Mouse (Mus musculus) cerebellum, adult 2 months (tissue): ENCODE measurements around the gene Pdxdc1.

Experiments used
- CTCF ChIP-seq: fragments of 200-500 bp; IDR thresholded peaks from 2 replicates; pipeline ENCODE4 v1.5.1; 2011; ENCODE audit warnings: low read depth, mild to moderate bottlenecking, control low read depth, low read length, moderate library complexity, borderline replicate concordance; ENCODE audit not compliant: insufficient read depth
- POLR2A ChIP-seq: fragments of 200-500 bp; IDR thresholded peaks from 2 replicates; pipeline ENCODE4 v1.6.1; 2011; ENCODE audit warnings: low read length, control low read depth, borderline replicate concordance; ENCODE audit not compliant: insufficient read depth

DNA sequence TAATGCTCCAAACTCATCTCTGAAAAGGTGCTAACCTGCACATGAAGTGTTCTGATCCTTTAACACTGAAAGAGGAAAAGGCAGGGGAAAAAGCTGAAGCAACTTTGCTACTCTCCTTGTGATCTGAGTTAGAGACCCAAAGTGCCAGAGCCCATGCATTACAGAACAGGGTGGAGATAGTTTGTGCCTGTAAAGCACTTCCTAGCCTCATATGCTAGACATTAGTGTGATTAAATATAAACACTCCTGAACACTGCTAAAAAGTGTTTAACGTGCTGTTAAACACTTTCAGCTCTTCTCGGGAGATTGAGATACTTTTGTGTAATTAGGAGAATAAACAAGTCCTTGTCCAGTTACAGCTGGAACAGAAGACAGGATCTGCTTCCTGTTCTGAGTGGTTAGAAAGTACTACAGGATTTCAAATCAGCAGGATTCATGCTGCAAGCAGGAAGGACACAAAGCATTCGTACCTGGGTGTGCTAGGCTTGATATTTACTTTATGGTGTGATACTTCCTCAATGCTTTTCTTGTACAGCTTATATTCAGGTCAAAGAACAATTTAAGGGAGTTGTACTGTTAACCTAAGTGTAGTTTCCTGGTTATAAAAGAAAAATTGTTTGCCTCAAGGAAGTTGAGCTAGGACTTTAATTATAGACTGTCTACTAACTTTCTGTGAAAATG, 19.7 kb downstream of the Pdxdc1 start:
- TF ChIP-seq POLR2A (no peak), CTCF (no peak)
